Mouse (Mus musculus): ENCODE measurements around the gene Cep170. TPM values are rescaled to one million over a fixed set of nuclear protein-coding genes. Genes with fewer than 3 reads are reported as not detected.

Cep170 gene
- polyA plus RNA-seq, 1 experiment from 2014 or later = 21.5 TPM

GRCm38 (mm10) chr1:176727372-176727771, 86.5 kb downstream of the Cep170 start:
- ATAC-seq (replicated peaks; ENCODE audit: low FRiP score) = no peak
- Histone ChIP-seq H3K36me3 (peaks cover 14% of the 10 kb centered on the region), H3K27ac (no peak overlapping the region), H3K9me3 (replicated peaks) (no peaks in the 10 kb centered on the region), H3K9ac (no peak overlapping the region), H3K4me1 (no peaks in the 10 kb centered on the region), H3K27me3 (no peaks in the 10 kb centered on the region), H3K4me2 (no peak overlapping the region), H3K4me3 (replicated peaks) (no peak overlapping the region)
- WGBS = 77% methylated on average over 2 of the region's 2 CpGs

DNA sequence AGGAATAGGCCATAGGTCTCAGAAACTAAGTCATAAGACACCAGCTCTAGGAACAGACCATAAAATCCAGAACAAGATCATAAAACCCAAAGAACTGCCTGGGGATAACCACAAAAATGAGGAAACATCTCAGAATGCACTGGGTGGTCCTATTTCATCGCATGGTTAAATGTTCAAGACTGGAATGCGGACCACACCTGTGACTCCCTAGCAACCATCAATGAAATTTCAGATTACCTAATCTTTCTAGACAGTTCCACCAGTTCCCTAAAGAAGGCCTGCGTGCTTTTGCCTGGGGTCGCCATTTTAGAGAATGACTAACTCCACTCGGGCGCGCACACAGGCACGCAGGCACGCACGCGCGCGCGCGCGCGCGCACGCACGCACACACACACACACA, 89.1 kb downstream of the Cep170 start:
- no peak overlapping the region for H3K4me3 ChIP-seq (replicated peaks)
- no peak for ATAC-seq (replicated peaks; ENCODE audit: low FRiP score)
- H3K36me3 ChIP-seq = no peaks in the 10 kb centered on the region
- no peaks in the 10 kb centered on the region for H3K27me3 ChIP-seq
- 94% methylated on average over 20 of the region's 20 CpGs for WGBS
- H3K9me3 ChIP-seq (replicated peaks) = no peaks in the 10 kb centered on the region
- no peaks in the 10 kb centered on the region for H3K4me1 ChIP-seq
- H3K4me2 ChIP-seq = no peak overlapping the region
- no peak overlapping the region for H3K9ac ChIP-seq
- no peak overlapping the region for H3K27ac ChIP-seq

DNA sequence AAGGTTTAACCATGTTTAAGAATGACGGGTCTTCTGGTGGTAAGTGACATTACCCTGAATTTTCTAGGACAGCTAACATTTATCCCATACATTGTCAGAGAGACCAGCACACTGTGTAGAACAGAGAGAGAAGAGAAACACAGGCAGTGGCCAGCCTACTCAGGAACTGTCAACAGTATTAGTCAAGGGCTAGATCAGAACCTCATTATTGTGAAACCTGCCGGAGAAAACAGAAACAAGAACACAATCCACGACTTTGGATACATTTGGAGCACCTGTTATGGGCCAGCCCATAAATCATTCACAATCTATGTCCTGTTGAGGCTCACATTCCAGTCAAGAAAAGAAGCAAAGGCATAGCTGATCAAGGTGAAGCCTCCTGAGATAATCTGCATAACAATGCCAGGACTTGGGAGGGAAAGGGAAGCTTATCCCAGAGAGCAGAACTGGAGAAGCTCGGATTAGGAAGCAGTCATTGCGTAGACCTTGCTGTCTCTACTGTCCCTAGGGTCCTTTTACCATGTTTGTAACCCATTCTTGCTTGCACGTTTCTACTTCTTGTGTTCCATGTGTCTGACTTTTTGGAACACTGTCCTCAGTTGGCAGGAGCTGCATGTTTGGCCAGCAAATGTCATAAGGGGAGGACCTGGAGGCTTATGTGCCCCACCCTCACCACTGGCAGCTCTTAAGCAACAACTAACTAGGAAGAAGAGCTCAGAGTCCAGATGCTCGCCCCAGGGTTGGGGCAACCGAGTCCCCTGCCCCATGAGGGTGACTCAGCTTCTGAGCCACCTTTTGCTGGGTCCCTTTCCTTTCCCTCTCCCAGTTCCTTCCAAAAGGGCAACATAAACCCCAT, 89.8 kb downstream of the Cep170 start:
- H3K4me1 ChIP-seq = no peaks in the 10 kb centered on the region
- H3K27ac ChIP-seq = no peak overlapping the region
- no peaks in the 10 kb centered on the region for H3K36me3 ChIP-seq
- H3K27me3 ChIP-seq = no peaks in the 10 kb centered on the region
- no peak overlapping the region for H3K9ac ChIP-seq
- no peak for ATAC-seq (replicated peaks; ENCODE audit: low FRiP score)
- 76% methylated on average over 8 of the region's 8 CpGs for WGBS
- no peak overlapping the region for H3K4me2 ChIP-seq
- no peak overlapping the region for H3K4me3 ChIP-seq (replicated peaks)
- H3K9me3 ChIP-seq (replicated peaks) = no peaks in the 10 kb centered on the region

GRCm38 (mm10) chr1:176712436-176712835, 101.4 kb downstream of the Cep170 start:
- Histone ChIP-seq H3K36me3 (no peaks in the 10 kb centered on the region), H3K9me3 (replicated peaks) (no peaks in the 10 kb centered on the region), H3K9ac (no peak overlapping the region), H3K4me3 (replicated peaks) (no peak overlapping the region), H3K27me3 (no peaks in the 10 kb centered on the region), H3K4me2 (no peak overlapping the region), H3K27ac (no peak overlapping the region), H3K4me1 (no peaks in the 10 kb centered on the region)
- WGBS = 42% methylated on average over 2 of the region's 2 CpGs
- no peak for ATAC-seq (replicated peaks; ENCODE audit: low FRiP score)

- H3K9me3 ChIP-seq (replicated peaks) = no peaks in the 10 kb centered on the region
- no peak overlapping the region for H3K4me2 ChIP-seq
- H3K27me3 ChIP-seq = no peaks in the 10 kb centered on the region
- no peak overlapping the region for H3K27ac ChIP-seq
- H3K4me3 ChIP-seq (replicated peaks) = no peak overlapping the region
- no peaks in the 10 kb centered on the region for H3K4me1 ChIP-seq
- WGBS = 91% methylated on average over 1 of the region's 1 CpGs
- H3K9ac ChIP-seq = no peak overlapping the region
- no peak for ATAC-seq (replicated peaks; ENCODE audit: low FRiP score)
- no peaks in the 10 kb centered on the region for H3K36me3 ChIP-seq
Observed at GRCm38 (mm10) chr1:176700226-176700625, 113.6 kb downstream of the Cep170 start.

- no peak overlapping the region for H3K4me3 ChIP-seq (replicated peaks)
- no peak overlapping the region for H3K27ac ChIP-seq
- no peaks in the 10 kb centered on the region for H3K27me3 ChIP-seq
- no peak overlapping the region for H3K4me2 ChIP-seq
- no peak overlapping the region for H3K9ac ChIP-seq
- no peaks in the 10 kb centered on the region for H3K36me3 ChIP-seq
- H3K4me1 ChIP-seq = no peaks in the 10 kb centered on the region
- no peak for ATAC-seq (replicated peaks; ENCODE audit: low FRiP score)
- H3K9me3 ChIP-seq (replicated peaks) = no peaks in the 10 kb centered on the region
Observed at GRCm38 (mm10) chr1:176699793-176700192, 114.1 kb downstream of the Cep170 start.

DNA sequence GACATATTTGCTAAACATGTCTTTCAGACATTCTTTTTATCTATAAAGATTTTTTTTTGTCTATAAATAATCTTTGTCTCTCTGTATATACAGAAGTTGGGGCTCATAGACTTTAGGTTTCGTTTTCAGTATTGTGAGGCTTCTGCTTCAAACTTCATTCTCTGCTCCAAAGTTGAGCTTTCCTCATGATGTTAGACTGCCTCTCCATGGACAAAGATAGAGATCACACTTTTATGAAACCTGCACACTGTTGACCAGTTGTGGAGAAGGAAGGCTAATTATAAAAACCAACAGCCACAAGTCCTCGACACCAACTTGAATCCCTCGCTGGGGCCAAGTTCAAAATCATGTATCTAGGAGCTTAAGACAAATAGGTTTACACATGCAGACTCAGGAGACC, 115.2 kb downstream of the Cep170 start:
- H3K9ac ChIP-seq = no peak overlapping the region
- H3K36me3 ChIP-seq = no peaks in the 10 kb centered on the region
- WGBS = 87% methylated on average over 3 of the region's 3 CpGs
- ATAC-seq (replicated peaks; ENCODE audit: low FRiP score) = no peak
- H3K9me3 ChIP-seq (replicated peaks) = no peaks in the 10 kb centered on the region
- H3K4me2 ChIP-seq = no peak overlapping the region
- H3K27ac ChIP-seq = no peak overlapping the region
- H3K4me3 ChIP-seq (replicated peaks) = no peak overlapping the region
- H3K4me1 ChIP-seq = no peaks in the 10 kb centered on the region
- H3K27me3 ChIP-seq = no peaks in the 10 kb centered on the region

DNA sequence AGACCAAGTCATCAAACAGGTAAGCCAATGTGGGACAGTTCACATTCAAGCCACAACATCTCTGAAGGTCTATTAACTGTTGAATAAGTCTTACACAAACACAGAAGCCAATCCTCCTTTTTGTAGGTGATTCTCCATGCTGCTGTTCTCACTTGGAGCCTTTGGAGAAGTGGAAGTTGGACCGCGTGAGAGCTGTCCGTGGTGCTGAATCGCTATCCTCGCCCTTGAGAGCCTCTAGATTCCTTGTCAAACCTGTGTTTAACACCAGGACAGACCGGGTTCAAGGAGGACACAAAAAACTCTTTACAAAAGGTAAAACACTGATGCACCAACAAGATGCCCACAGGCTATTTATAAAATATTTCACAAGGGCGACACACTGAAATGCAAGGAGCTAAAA, 116.8 kb downstream of the Cep170 start:
- WGBS = 15% methylated on average over 7 of the region's 7 CpGs
- ATAC-seq (replicated peaks; ENCODE audit: low FRiP score) = no peak

DNA sequence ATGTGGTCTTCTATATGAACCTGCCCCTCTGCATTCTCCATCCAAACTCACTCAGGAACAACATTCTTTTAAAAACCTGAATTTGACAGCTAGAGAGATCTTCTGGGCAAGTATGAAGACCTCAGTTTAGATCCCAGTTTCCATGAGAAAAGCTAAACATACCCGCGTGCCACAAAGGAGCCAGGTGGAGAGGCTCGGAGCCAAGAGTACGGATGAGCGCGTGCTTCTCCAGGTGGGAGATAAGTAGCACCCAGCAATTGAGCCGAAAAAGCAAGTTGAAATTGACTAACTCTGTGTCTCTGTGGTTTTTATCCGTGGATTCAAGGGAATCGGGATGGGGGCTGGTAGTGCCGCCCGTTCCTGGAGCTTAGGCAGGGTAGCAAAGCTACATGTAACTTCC, 122.8 kb downstream of the Cep170 start:
- H3K9me3 ChIP-seq (replicated peaks) = no peaks in the 10 kb centered on the region
- no peak overlapping the region for H3K27ac ChIP-seq
- H3K4me1 ChIP-seq = no peaks in the 10 kb centered on the region
- no peaks in the 10 kb centered on the region for H3K27me3 ChIP-seq
- H3K9ac ChIP-seq = no peak overlapping the region
- WGBS = 95% methylated on average over 11 of the region's 11 CpGs
- H3K4me2 ChIP-seq = no peak overlapping the region
- H3K4me3 ChIP-seq (replicated peaks) = no peak overlapping the region
- H3K36me3 ChIP-seq = no peaks in the 10 kb centered on the region
- ATAC-seq (replicated peaks; ENCODE audit: low FRiP score) = no peak

More for the DNA sequence above, 116.8 kb downstream of the Cep170 start:
- Histone ChIP-seq H3K9ac (no peak overlapping the region), H3K4me3 (replicated peaks) (no peak overlapping the region), H3K9me3 (replicated peaks) (no peaks in the 10 kb centered on the region), H3K4me2 (no peak overlapping the region), H3K27ac (no peak overlapping the region), H3K4me1 (no peaks in the 10 kb centered on the region), H3K36me3 (no peaks in the 10 kb centered on the region), H3K27me3 (no peaks in the 10 kb centered on the region)

DNA sequence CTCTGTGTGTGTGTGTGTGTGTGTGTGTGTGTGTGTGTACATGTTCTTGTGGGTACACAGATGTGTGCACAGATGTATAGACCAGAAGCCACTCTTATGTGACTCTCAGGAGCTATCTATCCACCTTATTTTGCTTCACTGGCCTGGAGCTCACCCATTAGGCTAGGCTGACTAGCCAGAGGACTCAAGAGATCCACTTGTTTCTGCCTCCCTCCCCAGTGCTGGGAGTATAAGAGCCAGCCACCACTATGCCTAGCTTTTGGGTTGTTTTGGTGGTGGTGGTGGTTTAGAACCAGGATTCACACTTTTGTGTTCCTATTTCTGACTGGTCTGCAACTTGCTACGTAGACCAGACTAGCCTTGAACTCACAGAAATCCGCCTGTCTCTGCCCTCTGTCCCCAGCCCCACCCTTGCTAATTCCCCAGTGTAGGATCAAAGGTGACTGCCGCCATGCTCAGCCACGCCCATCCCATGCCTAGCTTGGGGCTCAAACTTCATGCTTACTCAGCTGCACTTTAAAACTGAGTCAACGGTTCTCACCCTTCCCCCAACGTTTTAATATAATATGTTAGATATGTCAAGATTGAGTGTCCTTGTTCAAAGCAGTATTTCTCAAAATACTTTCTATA, 125.5 kb downstream of the Cep170 start:
- H3K4me2 ChIP-seq = no peak overlapping the region

More for the DNA sequence above, 125.5 kb downstream of the Cep170 start:
- no peaks in the 10 kb centered on the region for H3K9me3 ChIP-seq (replicated peaks)
- no peak overlapping the region for H3K27ac ChIP-seq
- no peak for ATAC-seq (replicated peaks; ENCODE audit: low FRiP score)
- WGBS = 79% methylated on average over 6 of the region's 6 CpGs
- H3K9ac ChIP-seq = no peak overlapping the region
- H3K27me3 ChIP-seq = no peaks in the 10 kb centered on the region
- no peaks in the 10 kb centered on the region for H3K36me3 ChIP-seq
- H3K4me1 ChIP-seq = no peaks in the 10 kb centered on the region
- no peak overlapping the region for H3K4me3 ChIP-seq (replicated peaks)
